In genomic region chr1:66468704-66469020, GRCm38 (mm10) we compare ENCODE assay signal across 9 mouse cellular contexts. TPM values are rescaled to one million over a fixed set of nuclear protein-coding genes. Genes with fewer than 3 reads are reported as not detected.
DNase-seq lines count a peak whose midpoint lies in the region; ATAC-seq lines count a peak whose summit lies in the region.
"Had no signal": no experiment of that assay in that cellular context is flagged by ENCODE, and none has a peak within 500 bp of the region (broad histone marks: within the 10 kb centered on the region; RNA-seq: fewer than 3 reads in every experiment).

No protein-coding gene starts in this region.

- peaks cover 16% of the 10 kb centered on the region for H3K27me3 ChIP-seq in liver, embryonic 11.5 days (replicated peaks; ENCODE audit: control insufficient read depth, insufficient read depth, low read length)
- no peaks in the 10 kb centered on the region for H3K27me3 ChIP-seq in hindbrain, embryonic 15.5 days

- H3K27ac ChIP-seq in liver, embryonic 11.5 days (ENCODE audit: low read depth, low read length): no peak overlapping the region
- H3K27ac ChIP-seq in hindbrain, embryonic 15.5 days (replicated peaks): peak overlapping the region; percentile 75
- H3K27ac ChIP-seq: macrophage had no signal

- H3K4me2 ChIP-seq in liver, embryonic 11.5 days: peak overlapping the region; percentile 64
- peak overlapping the region; percentile 76 for H3K4me2 ChIP-seq in hindbrain, embryonic 15.5 days

- DNase-seq in liver, embryonic 11.5 days (ENCODE audit: low spot score): no peak
- DNase-seq in liver: no peak
- peak; percentile 68 to 70 for DNase-seq in cerebellum, postnatal 36 days
- DNase-seq in retina, adult 2 months (ENCODE audit: low read depth, low spot score): peak; percentile 32
- DNase-seq in kidney, adult 11 months: no peak
- no peak for DNase-seq in gastrocnemius, postnatal 36 days

- intact Hi-C loops in gastrocnemius, postnatal 36 days (cut with DNase I): no loop called here

- no peak overlapping the region for H3K9ac ChIP-seq in liver, embryonic 11.5 days (ENCODE audit: low read depth, low read length)
- H3K9ac ChIP-seq in hindbrain, embryonic 15.5 days: peak overlapping the region; percentile 63

- WGBS in liver, embryonic 11.5 days: 19% methylated on average over 3 of the region's 3 CpGs
- 12% methylated on average over 3 of the region's 3 CpGs for WGBS in hindbrain, embryonic 15.5 days

- ATAC-seq in liver, embryonic 11.5 days (replicated peaks; ENCODE audit: low FRiP score): no peak
- peak; percentile 39; the same call in 1 of the 2 replicates for ATAC-seq in hindbrain, embryonic 15.5 days (ENCODE audit: low FRiP score, low read depth)
- ATAC-seq in erythroblast, adult 5-6 weeks (replicated peaks; ENCODE audit: low FRiP score, poor library complexity, severe bottlenecking): no peak

- H3K4me3 ChIP-seq in liver, embryonic 11.5 days (ENCODE audit: low read depth, low read length): peak overlapping the region; percentile 54; the same call in 1 of the 2 replicates
- H3K4me3 ChIP-seq in hindbrain, embryonic 15.5 days: peak overlapping the region; percentile 57

- no peaks in the 10 kb centered on the region for H3K36me3 ChIP-seq in liver, embryonic 11.5 days (ENCODE audit: control insufficient read depth, insufficient read depth, low read length)
- peaks cover 6% of the 10 kb centered on the region; the same call in 1 of the 2 replicates for H3K36me3 ChIP-seq in hindbrain, embryonic 15.5 days

- no peaks in the 10 kb centered on the region for H3K9me3 ChIP-seq in liver, embryonic 11.5 days (ENCODE audit: control insufficient read depth, low read length)
- no peaks in the 10 kb centered on the region for H3K9me3 ChIP-seq in hindbrain, embryonic 15.5 days

- H3K4me1 ChIP-seq in liver, embryonic 11.5 days (replicated peaks; ENCODE audit: control insufficient read depth, insufficient read depth, low read length): no peaks in the 10 kb centered on the region
- H3K4me1 ChIP-seq in hindbrain, embryonic 15.5 days (replicated peaks): peaks cover 18% of the 10 kb centered on the region

RNA-seq across cellular contexts. Expression of gene Unc80, which starts 0.5 kb away (rescaled TPM):
- 0.05 and 0.18 TPM in 2 replicates for polyA plus RNA-seq in liver, embryonic 11.5 days (2014; fragmentation: Nextera tagmentation; extraction: Ambion mirVana)
- 6.8 and 9.2 TPM in 2 replicates for polyA plus RNA-seq in hindbrain, embryonic 15.5 days (2015; fragmentation: Nextera tagmentation; extraction: Ambion mirVana)
- not detected in 2 replicates for total RNA-seq in erythroblast, adult 5-6 weeks (2015; ENCODE audit: low replicate concordance)
- not detected in 2 replicates for total RNA-seq in erythroblast, adult 5-6 weeks (2017; ENCODE audit: low replicate concordance)
- under 1 TPM; 0.05 to 0.18 TPM for total RNA-seq in gastrocnemius, postnatal 36 days (2021)
- polyA plus RNA-seq: macrophage had no signal

Comparison
In these comparisons a context has a peak if more than half of its experiments do, and no peak if none do; other contexts are left out.
1. DNase-seq: peak in cerebellum, postnatal 36 days (2 of 2) and retina, adult 2 months (single experiment); none in liver, embryonic 11.5 days (single experiment), liver (single experiment), kidney, adult 11 months (single experiment) and gastrocnemius, postnatal 36 days (0 of 2).